Mouse (Mus musculus): Measurements from ENCODE around the gene Ampd3.
A peak's percentile ranks its signal among the peaks of the same experiment; 100 is the strongest.

Gene Ampd3

GRCm38 (mm10) chr7:110843916-110844874 is 76.2 kb downstream of the Ampd3 start, which contains the start of gene Rnf141:
Rnf141 (minus strand) TSS chr7:110844457.
- DNase-seq = peak; percentile 91 to 94

- no peak for DNase-seq
These were observed 79.3 kb downstream of the Ampd3 start for GRCm38 (mm10) chr7:110847321-110847720.

GRCm38 (mm10) chr7:110848371-110848770 is 80.4 kb downstream of the Ampd3 start:
- no peak for DNase-seq

GRCm38 (mm10) chr7:110851541-110852203 is 83.7 kb downstream of the Ampd3 start:
- no peak for DNase-seq

- no peak for DNase-seq
These were observed 85.6 kb downstream of the Ampd3 start for GRCm38 (mm10) chr7:110853611-110854010.

- DNase-seq = no peak
These were observed 86.5 kb downstream of the Ampd3 start for GRCm38 (mm10) chr7:110854519-110854918.

GRCm38 (mm10) chr7:110854927-110855546 is 87.0 kb downstream of the Ampd3 start:
- DNase-seq = no peak

GRCm38 (mm10) chr7:110855604-110856003 is 87.6 kb downstream of the Ampd3 start:
- no peak for DNase-seq

- no peak for DNase-seq
These were observed 92.1 kb downstream of the Ampd3 start for GRCm38 (mm10) chr7:110860129-110860528.

Measured in cerebellum, postnatal 36 days (tissue).